Mouse (Mus musculus): ENCODE measurements around the gene Psat1.

Gene Psat1

GRCm38 (mm10) chr19:15947237-15947636 lies at the start of gene Psat1:
Psat1 (minus strand) TSS chr19:15947337.
- no peak for DNase-seq (ENCODE audit: low read depth in 1 of 2, low spot score in 2 of 2)

GRCm38 (mm10) chr19:15990102-15990501 lies 43.0 kb upstream of the Psat1 start:
- no peak for DNase-seq (ENCODE audit: low read depth in 1 of 2, low spot score in 2 of 2)

- no peak for DNase-seq (ENCODE audit: low read depth in 1 of 2, low spot score in 2 of 2)
These were observed 38.1 kb upstream of the Psat1 start for GRCm38 (mm10) chr19:15985172-15985713.

- peak; percentile 63 to 80 for DNase-seq (ENCODE audit: low read depth in 1 of 2, low spot score in 2 of 2)
These were observed 37.5 kb upstream of the Psat1 start, which contains the start of gene Cep78 for GRCm38 (mm10) chr19:15984449-15985171. Cep78 (minus strand) TSS chr19:15984989.

GRCm38 (mm10) chr19:15983739-15984344 lies 36.7 kb upstream of the Psat1 start:
- no peak for DNase-seq (ENCODE audit: low read depth in 1 of 2, low spot score in 2 of 2)

GRCm38 (mm10) chr19:15982926-15983738 lies 36.0 kb upstream of the Psat1 start:
- no peak for DNase-seq (ENCODE audit: low read depth in 1 of 2, low spot score in 2 of 2)

- DNase-seq (ENCODE audit: low read depth in 1 of 2, low spot score in 2 of 2): peak in 1 of 2 experiments; percentile 6
These were observed 34.7 kb upstream of the Psat1 start for GRCm38 (mm10) chr19:15981861-15982260.

- no peak for DNase-seq (ENCODE audit: low read depth in 1 of 2, low spot score in 2 of 2)
These were observed 26.2 kb upstream of the Psat1 start for GRCm38 (mm10) chr19:15973365-15973764.

GRCm38 (mm10) chr19:15965082-15965481 lies 17.9 kb upstream of the Psat1 start:
- DNase-seq (ENCODE audit: low read depth in 1 of 2, low spot score in 2 of 2): no peak

- no peak for DNase-seq (ENCODE audit: low read depth in 1 of 2, low spot score in 2 of 2)
These were observed 17.4 kb upstream of the Psat1 start for GRCm38 (mm10) chr19:15964533-15964932.

- DNase-seq (ENCODE audit: low read depth in 1 of 2, low spot score in 2 of 2): no peak
These were observed 16.0 kb upstream of the Psat1 start for GRCm38 (mm10) chr19:15963011-15963695.

- DNase-seq (ENCODE audit: low read depth in 1 of 2, low spot score in 2 of 2): no peak
These were observed 15.2 kb upstream of the Psat1 start for GRCm38 (mm10) chr19:15962313-15962712.

- DNase-seq (ENCODE audit: low read depth in 1 of 2, low spot score in 2 of 2): no peak
These were observed 3.1 kb upstream of the Psat1 start for GRCm38 (mm10) chr19:15950225-15950624.

- no peak for DNase-seq (ENCODE audit: low read depth in 1 of 2, low spot score in 2 of 2)
These were observed 1.7 kb upstream of the Psat1 start for GRCm38 (mm10) chr19:15948867-15949266.

GRCm38 (mm10) chr19:15948426-15948825 lies 1.3 kb upstream of the Psat1 start:
- DNase-seq (ENCODE audit: low read depth in 1 of 2, low spot score in 2 of 2): no peak

- no peak for DNase-seq (ENCODE audit: low read depth in 1 of 2, low spot score in 2 of 2)
These were observed 474 bp downstream of the Psat1 start for GRCm38 (mm10) chr19:15946663-15947062.

- DNase-seq (ENCODE audit: low read depth in 1 of 2, low spot score in 2 of 2): no peak
These were observed 4.1 kb downstream of the Psat1 start for GRCm38 (mm10) chr19:15943117-15943423.

- DNase-seq (ENCODE audit: low read depth in 1 of 2, low spot score in 2 of 2): no peak
These were observed 4.6 kb downstream of the Psat1 start for GRCm38 (mm10) chr19:15942421-15943116.

- no peak for DNase-seq (ENCODE audit: low read depth in 1 of 2, low spot score in 2 of 2)
These were observed 5.7 kb downstream of the Psat1 start for GRCm38 (mm10) chr19:15941399-15941798.

GRCm38 (mm10) chr19:15925719-15926045 lies 21.5 kb downstream of the Psat1 start:
- DNase-seq (ENCODE audit: low read depth in 1 of 2, low spot score in 2 of 2): no peak
